Mouse (Mus musculus) neural tube, embryonic 10.5 days (tissue): ENCODE data around the gene Asgr1.
"Not testable (repeated sequence)": the region's sequence is repeated elsewhere in the genome, so short reads cannot be mapped to it uniquely, and the experiment has no call there.

Experiments
- DNase-seq: peaks from one replicate; pipeline ENCODE4 v3.0.0-alpha.2; 2017; ENCODE audit warnings: low spot score; ENCODE audit errors: extremely low spot score

Gene Asgr1

GRCm38 (mm10) chr11:70066701-70067100 is 12.8 kb downstream of the Asgr1 start:
- DNase-seq: no peak

GRCm38 (mm10) chr11:70068245-70068644 is 14.4 kb downstream of the Asgr1 start:
- DNase-seq: no peak

- no peak for DNase-seq
These were observed 16.2 kb downstream of the Asgr1 start for GRCm38 (mm10) chr11:70070057-70070456.

- DNase-seq: not testable (repeated sequence)
These were observed 16.7 kb downstream of the Asgr1 start for GRCm38 (mm10) chr11:70070603-70071002.

- DNase-seq: peak; percentile 72
These were observed 20.6 kb downstream of the Asgr1 start for GRCm38 (mm10) chr11:70074379-70075071.

GRCm38 (mm10) chr11:70075581-70075980 is 21.7 kb downstream of the Asgr1 start:
- no peak for DNase-seq

- DNase-seq: no peak
These were observed 23.6 kb downstream of the Asgr1 start for GRCm38 (mm10) chr11:70077441-70077840.

- DNase-seq: no peak
These were observed 25.3 kb downstream of the Asgr1 start for GRCm38 (mm10) chr11:70079175-70079574.

- DNase-seq: no peak
These were observed 26.0 kb downstream of the Asgr1 start for GRCm38 (mm10) chr11:70079928-70080327.

- DNase-seq: no peak
These were observed 27.1 kb downstream of the Asgr1 start for GRCm38 (mm10) chr11:70080803-70081590.

GRCm38 (mm10) chr11:70084563-70084962 is 30.7 kb downstream of the Asgr1 start:
- DNase-seq: no peak

GRCm38 (mm10) chr11:70091986-70092783 is 38.3 kb downstream of the Asgr1 start, which contains the start of gene Asgr2:
Asgr2 (plus strand) TSS chr11:70092644.
- no peak for DNase-seq

- DNase-seq: no peak
These were observed 43.5 kb downstream of the Asgr1 start for GRCm38 (mm10) chr11:70097396-70097795.

- DNase-seq: no peak
These were observed 45.2 kb downstream of the Asgr1 start for GRCm38 (mm10) chr11:70099102-70099501.

- DNase-seq: no peak
These were observed 45.9 kb downstream of the Asgr1 start for GRCm38 (mm10) chr11:70099809-70100208.

- no peak for DNase-seq
These were observed 49.9 kb downstream of the Asgr1 start for GRCm38 (mm10) chr11:70103701-70104315.

- no peak for DNase-seq
These were observed 53.2 kb downstream of the Asgr1 start for GRCm38 (mm10) chr11:70107085-70107484.
